Mouse (Mus musculus): Measurements from ENCODE around the gene Coro6. TPM values are rescaled to one million over a fixed set of nuclear protein-coding genes. Genes with fewer than 3 reads are reported as not detected.

Gene Coro6
- not detected in 2 replicates for polyA plus RNA-seq (2012; ENCODE audit: insufficient read depth, insufficient read length, low replicate concordance, missing spikeins)

DNA sequence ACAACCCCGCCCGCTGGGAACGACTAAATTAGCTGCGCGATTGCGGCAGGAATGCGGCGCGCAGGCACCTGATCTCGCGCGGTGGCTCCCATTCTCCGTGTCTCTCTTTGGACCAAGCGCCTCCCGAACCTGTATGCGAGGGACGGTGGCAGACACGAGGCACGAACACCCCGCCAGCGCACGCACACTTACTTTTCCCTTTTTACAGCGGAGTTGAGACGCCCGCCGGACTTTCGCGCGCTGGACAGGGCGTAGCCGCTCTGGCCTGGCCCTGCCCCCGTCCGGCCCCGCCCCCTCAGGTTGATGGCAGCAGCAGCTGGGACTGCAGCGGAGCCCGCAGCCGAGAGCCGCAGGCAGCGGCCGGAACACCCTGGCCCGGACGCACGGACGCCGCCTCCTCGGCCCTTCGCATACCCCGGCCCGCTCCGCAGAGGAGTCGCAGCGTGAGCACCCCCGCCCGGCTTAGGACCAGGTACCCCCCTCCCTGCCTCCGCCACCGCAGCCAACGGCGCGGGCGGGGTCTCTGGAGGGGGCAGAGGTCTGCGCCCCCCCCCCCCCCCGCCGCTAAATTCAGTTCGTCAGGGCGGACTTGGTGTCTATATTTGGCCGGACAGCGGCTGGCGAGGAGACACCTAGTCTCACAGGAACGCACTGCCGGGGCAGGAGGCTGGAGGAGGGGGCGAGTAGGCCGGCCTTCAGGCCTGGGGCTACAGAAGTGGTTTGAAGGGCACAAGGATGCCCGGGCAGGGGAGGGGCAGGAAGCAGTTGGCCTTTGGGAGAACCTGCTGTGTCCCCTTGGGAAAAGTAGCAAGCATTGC, at the start of gene Coro6:
Gene Coro6 (plus strand): TSS at position 129 of the 818 bp plus-strand sequence.
- H3K4me3 ChIP-seq (ENCODE audit: insufficient read depth, low read depth, low read length) = peak within 1 kb of the TSS; percentile 54
- TF ChIP-seq POLR2A (IDR thresholded peaks at IDR 0.05; ENCODE audit: insufficient read depth, low read depth, low read length) (no peak), CTCF (IDR thresholded peaks at IDR 0.05; ENCODE audit: insufficient read depth, low read depth, low read length) (no peak)
- WGBS = 2% methylated on average over 72 of the region's 73 CpGs
- H3K4me1 ChIP-seq (ENCODE audit: control insufficient read depth, insufficient read depth, low read length) = peaks cover 23% of the 10 kb centered on the region
- H3K27ac ChIP-seq (ENCODE audit: insufficient read depth, low read depth, low read length) = no peak within 1 kb of the TSS

- no peak overlapping the region for H3K27ac ChIP-seq (ENCODE audit: insufficient read depth, low read depth, low read length)
- H3K4me3 ChIP-seq (ENCODE audit: insufficient read depth, low read depth, low read length) = no peak overlapping the region
- no peaks in the 10 kb centered on the region for H3K4me1 ChIP-seq (ENCODE audit: control insufficient read depth, insufficient read depth, low read length)
- 81% methylated on average over 2 of the region's 2 CpGs for WGBS
- TF ChIP-seq POLR2A (IDR thresholded peaks at IDR 0.05; ENCODE audit: insufficient read depth, low read depth, low read length) (no peak), CTCF (IDR thresholded peaks at IDR 0.05; ENCODE audit: insufficient read depth, low read depth, low read length) (no peak)
Observed at GRCm38 (mm10) chr11:77414141-77414839, 47.9 kb upstream of the Coro6 start.

DNA sequence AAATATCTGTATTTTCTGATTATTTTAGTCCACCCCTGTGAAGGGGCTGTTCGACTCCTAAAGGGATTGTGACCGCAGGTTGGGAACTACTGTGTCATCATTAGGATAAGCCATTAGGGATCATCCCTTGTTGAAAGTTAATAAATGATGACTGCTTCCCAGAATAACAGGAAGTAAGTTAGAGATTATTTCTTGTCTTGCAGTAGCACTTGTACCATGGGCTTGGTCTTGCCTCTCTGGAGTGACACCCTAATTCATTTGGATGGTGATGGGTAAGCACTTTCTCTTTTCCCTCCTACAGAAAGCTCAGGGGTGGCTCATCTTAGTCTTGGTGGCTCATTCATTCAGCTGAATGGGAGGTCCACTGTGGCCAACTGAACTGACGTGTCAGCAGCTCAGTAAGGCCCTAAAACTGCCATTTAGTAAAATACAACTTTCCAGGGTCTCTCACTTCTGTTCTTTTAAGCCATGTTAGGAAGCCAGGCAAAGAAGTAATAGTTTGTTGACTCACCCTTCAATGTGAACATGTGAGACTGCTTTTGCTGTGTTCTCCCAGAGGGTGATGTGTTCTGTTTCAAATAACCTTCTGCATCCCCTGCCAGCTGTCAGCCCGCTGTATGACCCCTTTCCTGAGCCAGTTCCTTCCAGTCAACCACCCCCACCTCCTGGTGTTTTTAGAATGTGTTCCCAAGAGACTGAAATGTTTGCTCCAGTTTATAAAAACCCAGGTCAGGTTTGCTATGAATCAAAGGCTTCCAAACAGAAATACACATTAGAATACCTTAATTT, 45.8 kb upstream of the Coro6 start:
- WGBS = 76% methylated on average over 4 of the region's 4 CpGs
- no peaks in the 10 kb centered on the region for H3K4me1 ChIP-seq (ENCODE audit: control insufficient read depth, insufficient read depth, low read length)
- TF ChIP-seq CTCF (IDR thresholded peaks at IDR 0.05; ENCODE audit: insufficient read depth, low read depth, low read length) (no peak), POLR2A (IDR thresholded peaks at IDR 0.05; ENCODE audit: insufficient read depth, low read depth, low read length) (no peak)
- no peak overlapping the region for H3K27ac ChIP-seq (ENCODE audit: insufficient read depth, low read depth, low read length)
- no peak overlapping the region for H3K4me3 ChIP-seq (ENCODE audit: insufficient read depth, low read depth, low read length)

DNA sequence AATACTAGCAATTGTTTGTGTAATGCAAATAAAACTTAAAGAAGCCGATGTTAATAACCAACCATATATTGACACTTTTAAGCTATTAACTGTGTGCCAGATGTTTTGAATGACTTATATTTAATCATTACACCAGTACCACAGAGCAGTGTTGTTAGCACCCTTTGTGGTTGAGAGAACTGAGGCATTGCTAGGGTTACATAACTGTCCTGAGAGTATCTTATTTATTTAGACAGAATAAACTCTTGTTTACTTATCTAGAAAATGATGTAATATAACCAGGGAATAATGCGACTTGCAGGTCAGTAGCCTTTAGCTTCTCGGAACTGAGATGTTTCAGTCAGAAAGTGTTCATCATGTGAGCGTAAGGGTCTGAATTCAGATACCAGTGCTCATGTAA, 44.2 kb upstream of the Coro6 start:
- 97% methylated on average over 4 of the region's 4 CpGs for WGBS
- no peak overlapping the region for H3K4me3 ChIP-seq (ENCODE audit: insufficient read depth, low read depth, low read length)
- no peaks in the 10 kb centered on the region for H3K4me1 ChIP-seq (ENCODE audit: control insufficient read depth, insufficient read depth, low read length)
- H3K27ac ChIP-seq (ENCODE audit: insufficient read depth, low read depth, low read length) = no peak overlapping the region
- no peak for TF ChIP-seq POLR2A (IDR thresholded peaks at IDR 0.05; ENCODE audit: insufficient read depth, low read depth, low read length)
- TF ChIP-seq CTCF (IDR thresholded peaks at IDR 0.05; ENCODE audit: insufficient read depth, low read depth, low read length) = no peak

DNA sequence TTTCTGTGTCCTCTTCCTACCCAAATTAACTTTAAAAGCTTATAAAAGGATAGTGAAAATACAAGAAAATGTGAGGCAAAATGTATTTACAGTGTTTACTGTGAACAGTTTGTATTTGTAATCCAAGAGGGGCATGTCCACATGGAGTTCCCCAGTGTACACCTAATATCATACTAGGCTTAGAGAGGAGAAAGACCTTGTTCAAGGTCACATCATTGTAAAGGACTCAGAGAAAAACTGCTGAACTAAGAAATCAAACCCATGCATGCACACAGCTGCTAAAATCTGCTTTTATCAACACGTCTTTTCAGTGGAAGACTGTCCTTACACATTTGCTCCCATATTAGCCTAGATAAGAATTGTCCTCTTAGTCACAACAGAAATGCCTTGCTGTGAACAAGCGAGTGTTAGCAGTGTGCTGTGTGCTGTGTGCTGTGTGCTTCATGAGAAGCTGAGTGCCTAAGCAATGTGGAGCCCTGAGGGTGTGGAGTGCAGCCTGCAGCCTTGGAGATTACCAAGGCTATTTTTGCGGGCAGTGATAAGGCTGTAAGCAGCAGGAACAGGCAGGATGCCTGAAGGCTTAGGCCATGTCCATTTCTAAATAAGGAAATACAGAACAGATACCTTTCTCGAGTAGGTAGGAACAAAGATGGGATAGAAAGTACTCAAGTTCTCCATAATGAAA, 38.9 kb upstream of the Coro6 start:
- Histone ChIP-seq H3K27ac (ENCODE audit: insufficient read depth, low read depth, low read length) (no peak overlapping the region), H3K4me1 (ENCODE audit: control insufficient read depth, insufficient read depth, low read length) (no peaks in the 10 kb centered on the region), H3K4me3 (ENCODE audit: insufficient read depth, low read depth, low read length) (no peak overlapping the region)
- TF ChIP-seq CTCF (IDR thresholded peaks at IDR 0.05; ENCODE audit: insufficient read depth, low read depth, low read length) (no peak), POLR2A (IDR thresholded peaks at IDR 0.05; ENCODE audit: insufficient read depth, low read depth, low read length) (no peak)
- WGBS = 81% methylated on average over 4 of the region's 4 CpGs

DNA sequence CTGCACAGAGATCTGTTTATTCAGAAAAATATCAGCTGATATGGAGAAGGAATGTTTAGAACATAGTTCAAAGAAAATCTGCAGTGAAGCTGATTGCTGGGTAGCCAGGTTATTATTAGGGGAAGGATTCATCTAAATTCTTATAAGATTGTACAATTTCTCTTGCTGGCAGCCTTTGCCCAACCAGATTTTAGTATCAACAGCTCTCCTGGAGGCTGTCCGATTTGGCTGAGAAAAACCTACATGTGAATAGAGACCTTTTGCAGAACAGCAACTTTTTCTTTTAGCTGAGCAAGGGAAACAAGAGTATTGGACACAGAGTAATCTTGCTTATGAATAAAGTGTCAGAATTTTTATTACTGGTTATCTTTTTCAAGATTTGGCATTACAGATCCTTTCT, 33.8 kb upstream of the Coro6 start:
- H3K4me3 ChIP-seq (ENCODE audit: insufficient read depth, low read depth, low read length) = no peak overlapping the region
- WGBS = 62% methylated on average over 1 of the region's 1 CpGs
- H3K27ac ChIP-seq (ENCODE audit: insufficient read depth, low read depth, low read length) = no peak overlapping the region
- TF ChIP-seq CTCF (IDR thresholded peaks at IDR 0.05; ENCODE audit: insufficient read depth, low read depth, low read length) (no peak), POLR2A (IDR thresholded peaks at IDR 0.05; ENCODE audit: insufficient read depth, low read depth, low read length) (no peak)
- no peaks in the 10 kb centered on the region for H3K4me1 ChIP-seq (ENCODE audit: control insufficient read depth, insufficient read depth, low read length)

GRCm38 (mm10) chr11:77437026-77437425, 25.2 kb upstream of the Coro6 start:
- TF ChIP-seq POLR2A (IDR thresholded peaks at IDR 0.05; ENCODE audit: insufficient read depth, low read depth, low read length) (no peak), CTCF (IDR thresholded peaks at IDR 0.05; ENCODE audit: insufficient read depth, low read depth, low read length) (no peak)
- H3K4me1 ChIP-seq (ENCODE audit: control insufficient read depth, insufficient read depth, low read length) = no peaks in the 10 kb centered on the region
- 88% methylated on average over 2 of the region's 2 CpGs for WGBS

DNA sequence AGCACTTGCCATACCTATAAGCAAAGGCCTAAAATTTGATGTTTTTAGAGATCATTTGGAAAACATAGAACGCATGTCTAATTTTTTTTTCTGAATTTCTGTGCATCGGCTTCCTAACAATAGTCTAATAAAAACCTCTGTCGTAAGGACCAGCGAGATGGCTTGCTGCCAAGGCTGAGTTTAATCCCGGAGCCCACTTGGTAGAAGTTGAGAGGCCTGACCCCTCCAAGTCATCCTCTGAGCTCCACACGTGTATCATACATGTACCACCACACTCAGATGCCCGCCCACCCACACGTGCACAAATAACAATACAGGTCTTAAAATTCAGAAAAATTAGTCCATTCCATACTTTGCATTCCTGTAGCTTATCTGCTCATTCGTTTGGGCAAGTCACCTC, 22.1 kb upstream of the Coro6 start:
- 86% methylated on average over 9 of the region's 9 CpGs for WGBS
- no peak overlapping the region for H3K4me3 ChIP-seq (ENCODE audit: insufficient read depth, low read depth, low read length)
- no peak overlapping the region for H3K27ac ChIP-seq (ENCODE audit: insufficient read depth, low read depth, low read length)
- no peaks in the 10 kb centered on the region for H3K4me1 ChIP-seq (ENCODE audit: control insufficient read depth, insufficient read depth, low read length)
- no peak for TF ChIP-seq POLR2A (IDR thresholded peaks at IDR 0.05; ENCODE audit: insufficient read depth, low read depth, low read length)
- no peak for TF ChIP-seq CTCF (IDR thresholded peaks at IDR 0.05; ENCODE audit: insufficient read depth, low read depth, low read length)

More at GRCm38 (mm10) chr11:77437026-77437425, 25.2 kb upstream of the Coro6 start:
- H3K4me3 ChIP-seq (ENCODE audit: insufficient read depth, low read depth, low read length) = no peak overlapping the region
- no peak overlapping the region for H3K27ac ChIP-seq (ENCODE audit: insufficient read depth, low read depth, low read length)
